8 mouse cellular contexts compared by ENCODE assay signal in genomic region chr15:79688268-79688956, GRCm38 (mm10). TPM values are rescaled to one million over a fixed set of nuclear protein-coding genes. Genes with fewer than 3 reads are reported as not detected.
DNase-seq lines count a peak whose midpoint lies in the region; ATAC-seq and TF ChIP-seq lines count a peak whose summit lies in the region.

No protein-coding gene starts in this region.

- no peaks in the 10 kb centered on the region for H3K36me3 ChIP-seq in heart, embryonic 16.5 days (ENCODE audit: control insufficient read depth, insufficient read depth)
- H3K36me3 ChIP-seq in G1E (replicated peaks), result peaks cover 35% of the 10 kb centered on the region
- 0 out of 2 replicates have a peak, but pooled peaks cover 4% of the 10 kb centered on the region for H3K36me3 ChIP-seq in hindbrain, embryonic 10.5 days
- no peaks in the 10 kb centered on the region for H3K36me3 ChIP-seq in midbrain, embryonic 10.5 days

- peak overlapping the region; percentile 95 for H3K4me2 ChIP-seq in heart, embryonic 16.5 days (ENCODE audit: low read depth, low read length)

- ATAC-seq in heart, embryonic 16.5 days (replicated peaks; ENCODE audit: extremely low read depth, insufficient read depth, low FRiP score), result no peak
- no peak for ATAC-seq in G1E (ENCODE audit: extremely low read depth, insufficient number of reproducible peaks, low FRiP score, poor library complexity, severe bottlenecking)

- WGBS in heart, embryonic 16.5 days, result 3% methylated on average over 8 of the region's 8 CpGs
- 6% methylated on average over 8 of the region's 8 CpGs for WGBS in hindbrain, embryonic 10.5 days
- 5% methylated on average over 8 of the region's 8 CpGs for WGBS in midbrain, embryonic 10.5 days

- peaks cover 59% of the 10 kb centered on the region for H3K4me1 ChIP-seq in heart, embryonic 16.5 days (ENCODE audit: control insufficient read depth, insufficient read depth, low read length)
- peaks cover 72% of the 10 kb centered on the region for H3K4me1 ChIP-seq in G1E (ENCODE audit: insufficient read depth, low read depth, low read length)
- H3K4me1 ChIP-seq in hindbrain, embryonic 10.5 days (replicated peaks), result peaks cover 84% of the 10 kb centered on the region
- H3K4me1 ChIP-seq in midbrain, embryonic 10.5 days, result peaks cover 77% of the 10 kb centered on the region

- H3K27me3 ChIP-seq in heart, embryonic 16.5 days (ENCODE audit: control insufficient read depth, insufficient read depth, low read length), result no peaks in the 10 kb centered on the region
- H3K27me3 ChIP-seq in G1E (ENCODE audit: insufficient read depth, low read length), result no peaks in the 10 kb centered on the region
- no peaks in the 10 kb centered on the region for H3K27me3 ChIP-seq in hindbrain, embryonic 10.5 days (ENCODE audit: insufficient read depth, poor library complexity, severe bottlenecking)
- H3K27me3 ChIP-seq in midbrain, embryonic 10.5 days (ENCODE audit: low read depth, poor library complexity, severe bottlenecking), result no peaks in the 10 kb centered on the region

- no peak for TF ChIP-seq CTCF in G1E (IDR thresholded peaks at IDR 0.05; ENCODE audit: low read depth, low read length)

- peak overlapping the region; percentile 73 for H3K4me3 ChIP-seq in heart, embryonic 16.5 days (ENCODE audit: low read length)
- peak overlapping the region; percentile 98 for H3K4me3 ChIP-seq in G1E (ENCODE audit: low read depth, low read length)
- H3K4me3 ChIP-seq in hindbrain, embryonic 10.5 days, result peak overlapping the region; percentile 97
- peak overlapping the region; percentile 97 for H3K4me3 ChIP-seq in midbrain, embryonic 10.5 days

- H3K9ac ChIP-seq in heart, embryonic 16.5 days (ENCODE audit: low read length), result peak overlapping the region; percentile 94

- H3K9me3 ChIP-seq in heart, embryonic 16.5 days (replicated peaks; ENCODE audit: control insufficient read depth, low read length), result no peaks in the 10 kb centered on the region
- no peaks in the 10 kb centered on the region for H3K9me3 ChIP-seq in G1E (replicated peaks)
- no peaks in the 10 kb centered on the region for H3K9me3 ChIP-seq in hindbrain, embryonic 10.5 days
- no peaks in the 10 kb centered on the region for H3K9me3 ChIP-seq in midbrain, embryonic 10.5 days (replicated peaks)

- H3K27ac ChIP-seq in heart, embryonic 16.5 days (ENCODE audit: low read length), result peak overlapping the region; percentile 96
- H3K27ac ChIP-seq in hindbrain, embryonic 10.5 days, result peak overlapping the region; percentile 96
- H3K27ac ChIP-seq in midbrain, embryonic 10.5 days (replicated peaks), result peak overlapping the region; percentile 94

- DNase-seq in heart, adult 8-10 months (ENCODE audit: low spot score), result no peak
- no peak for DNase-seq in G1E (ENCODE audit: low spot score)
- no peak for DNase-seq in hindbrain, embryonic 10.5 days (ENCODE audit: low spot score)
- no peak for DNase-seq in midbrain, embryonic 10.5 days (ENCODE audit: low spot score)
- DNase-seq in layer of hippocampus, adult 8-10 months (ENCODE audit: low spot score in 2 of 2), result no peak
- no peak for DNase-seq in c-Kit-positive CD71-positive TER-119-positive erythroid progenitor cells, embryonic 14.5 days (ENCODE audit: low spot score)
- DNase-seq in urinary bladder, postnatal 36 days (ENCODE audit: low spot score in 2 of 2), result no peak

RNA-seq across cellular contexts. Expression of gene Josd1, which starts 0.7 kb away (rescaled TPM):
- 22.3 and 23.2 TPM in 2 replicates for polyA plus RNA-seq in heart, embryonic 16.5 days (2015; fragmentation: Nextera tagmentation; extraction: Ambion mirVana)
- 10 to 100 TPM; 19.7 to 28.9 (median 23.3) TPM for total RNA-seq in heart, adult 8-10 months (2022)
- total RNA-seq in G1E (2014; fragmentation: Nextera tagmentation) (19.1 and 23.3 TPM in 2 replicates), G1E (2017) (21.6 and 21.9 TPM in 2 replicates)
- polyA plus RNA-seq in G1E (2012), result 16.7 and 22.6 TPM in 2 replicates
- 18.6 and 20.7 TPM in 2 replicates for polyA plus RNA-seq in hindbrain, embryonic 10.5 days (2016; fragmentation: Nextera tagmentation; extraction: Ambion mirVana)
- polyA plus RNA-seq in midbrain, embryonic 10.5 days (2016; fragmentation: Nextera tagmentation; extraction: Ambion mirVana), result 17.6 and 18.9 TPM in 2 replicates
- 10 to 100 TPM; 43.5 to 54.0 (median 46.4) TPM for total RNA-seq in layer of hippocampus, adult 8-10 months (2022)

RNA-seq across cellular contexts. Expression of gene Gtpbp1, which starts 2.2 kb away (rescaled TPM):
- polyA plus RNA-seq in heart, embryonic 16.5 days (2015; fragmentation: Nextera tagmentation; extraction: Ambion mirVana), result 29.4 and 30.3 TPM in 2 replicates
- 10 to 100 TPM; 24.8 to 31.0 (median 29.0) TPM for total RNA-seq in heart, adult 8-10 months (2022)
- total RNA-seq in G1E (2014; fragmentation: Nextera tagmentation), result 63.7 and 74.7 TPM in 2 replicates
- total RNA-seq in G1E (2017), result 54.8 and 58.6 TPM in 2 replicates
- 108 and 116 TPM in 2 replicates for polyA plus RNA-seq in G1E (2012)
- polyA plus RNA-seq in hindbrain, embryonic 10.5 days (2016; fragmentation: Nextera tagmentation; extraction: Ambion mirVana), result 44.7 and 44.8 TPM in 2 replicates
- 46.6 and 49.0 TPM in 2 replicates for polyA plus RNA-seq in midbrain, embryonic 10.5 days (2016; fragmentation: Nextera tagmentation; extraction: Ambion mirVana)
- 10 to 100 TPM; 49.4 to 61.5 (median 52.8) TPM for total RNA-seq in layer of hippocampus, adult 8-10 months (2022)

RNA-seq across cellular contexts. Expression of gene Tomm22, which starts 17.8 kb away (rescaled TPM):
- polyA plus RNA-seq in heart, embryonic 16.5 days (2015; fragmentation: Nextera tagmentation; extraction: Ambion mirVana), result 245 and 258 TPM in 2 replicates
- total RNA-seq in heart, adult 8-10 months (2022), result 100 to 1,000 TPM; 103 to 122 (median 108) TPM
- 116 and 133 TPM in 2 replicates for total RNA-seq in G1E (2014; fragmentation: Nextera tagmentation)
- 144 and 169 TPM in 2 replicates for total RNA-seq in G1E (2017)
- polyA plus RNA-seq in G1E (2012), result 103 and 140 TPM in 2 replicates
- 280 and 301 TPM in 2 replicates for polyA plus RNA-seq in hindbrain, embryonic 10.5 days (2016; fragmentation: Nextera tagmentation; extraction: Ambion mirVana)
- 252 and 279 TPM in 2 replicates for polyA plus RNA-seq in midbrain, embryonic 10.5 days (2016; fragmentation: Nextera tagmentation; extraction: Ambion mirVana)
- 100 to 1,000 TPM in 3 of 4 experiments, 10 to 100 TPM in 1; 89.4 to 103 (median 101) TPM for total RNA-seq in layer of hippocampus, adult 8-10 months (2022)

RNA-seq across cellular contexts. Expression of gene Cby1, which starts 29.4 kb away (rescaled TPM):
- polyA plus RNA-seq in heart, embryonic 16.5 days (2015; fragmentation: Nextera tagmentation; extraction: Ambion mirVana), result 59.5 and 59.8 TPM in 2 replicates
- total RNA-seq in heart, adult 8-10 months (2022), result 10 to 100 TPM; 16.1 to 24.6 (median 19.7) TPM
- 9.9 and 18.5 TPM in 2 replicates for total RNA-seq in G1E (2014; fragmentation: Nextera tagmentation)
- 44.7 and 54.5 TPM in 2 replicates for total RNA-seq in G1E (2017)
- 98.0 and 113 TPM in 2 replicates for polyA plus RNA-seq in G1E (2012)
- polyA plus RNA-seq in hindbrain, embryonic 10.5 days (2016; fragmentation: Nextera tagmentation; extraction: Ambion mirVana), result 71.0 and 91.5 TPM in 2 replicates
- 88.0 and 89.1 TPM in 2 replicates for polyA plus RNA-seq in midbrain, embryonic 10.5 days (2016; fragmentation: Nextera tagmentation; extraction: Ambion mirVana)
- 10 to 100 TPM; 34.6 to 45.5 (median 38.6) TPM for total RNA-seq in layer of hippocampus, adult 8-10 months (2022)

RNA-seq across cellular contexts. Expression of gene Fam227a, which starts 29.7 kb away (rescaled TPM):
- 0.75 and 1.1 TPM in 2 replicates for polyA plus RNA-seq in heart, embryonic 16.5 days (2015; fragmentation: Nextera tagmentation; extraction: Ambion mirVana)
- total RNA-seq in heart, adult 8-10 months (2022), result under 1 TPM; 0.37 to 0.82 (median 0.63) TPM
- total RNA-seq in G1E (2014; fragmentation: Nextera tagmentation) (0.90 and 3.4 TPM in 2 replicates), G1E (2017) (1.2 and 2.1 TPM in 2 replicates)
- polyA plus RNA-seq in G1E (2012), result 0.11 and 0.13 TPM in 2 replicates
- 2.2 and 2.4 TPM in 2 replicates for polyA plus RNA-seq in hindbrain, embryonic 10.5 days (2016; fragmentation: Nextera tagmentation; extraction: Ambion mirVana)
- 2.2 and 2.4 TPM in 2 replicates for polyA plus RNA-seq in midbrain, embryonic 10.5 days (2016; fragmentation: Nextera tagmentation; extraction: Ambion mirVana)
- 10 to 100 TPM in 3 of 4 experiments, 1 to 10 TPM in 1; 8.8 to 12.5 (median 11.6) TPM for total RNA-seq in layer of hippocampus, adult 8-10 months (2022)
